In genomic region chr11:103402198-103402597, GRCm38 (mm10) we compare ENCODE assay signal across 8 mouse cellular contexts. TPM values are rescaled to one million over a fixed set of nuclear protein-coding genes. Genes with fewer than 3 reads are reported as not detected.
A peak's percentile ranks its signal among the peaks of the same experiment; 100 is the strongest.
DNase-seq lines count a peak whose midpoint lies in the region; TF ChIP-seq lines count a peak whose summit lies in the region.

No protein-coding gene starts in this region.

- H3K4me1 ChIP-seq in cortical plate, adult 2 months (ENCODE audit: control insufficient read depth, insufficient read depth, low read length) = peaks cover 3% of the 10 kb centered on the region

- TF ChIP-seq CTCF in cortical plate, adult 2 months (IDR thresholded peaks at IDR 0.05; ENCODE audit: extremely low read depth, insufficient read depth, low read length) = peak; percentile 66

- no peak overlapping the region for H3K27ac ChIP-seq in cortical plate, adult 2 months (ENCODE audit: insufficient read depth, low read length)

- TF ChIP-seq POLR2A in cortical plate, adult 2 months (IDR thresholded peaks at IDR 0.05; ENCODE audit: extremely low read depth, insufficient read depth, low read length) = no peak

- H3K4me3 ChIP-seq in cortical plate, adult 2 months (ENCODE audit: insufficient read depth, low read length) = no peak overlapping the region

- intact Hi-C loops in heart, postnatal 25 days (cut with DNase I) = loop anchor here (1.0 kb wide), 1 partner anchor 42 kb away; no protein-coding TSS in a partner anchor

- peak; percentile 90 for DNase-seq in heart, adult 11 months
- DNase-seq in heart, postnatal 25 days (ENCODE audit: low spot score) = no peak
- peak; percentile 42 for DNase-seq in urinary bladder, postnatal 25 days (ENCODE audit: low spot score)
- DNase-seq in urinary bladder, adult 2 months (ENCODE audit: low spot score) = no peak
- peak; percentile 76 to 84 for DNase-seq in kidney, postnatal 36 days
- peak; percentile 34 for DNase-seq in retina, postnatal 1 day
- peak; percentile 78 for DNase-seq in thymus, postnatal 4 days

RNA-seq across cellular contexts. Expression of gene Plekhm1, which starts 10.3 kb away (rescaled TPM):
- 10 to 100 TPM in 1 of 2 experiments, 1 to 10 TPM in 1; 10.0 to 10.7 TPM for total RNA-seq in heart, postnatal 25 days (2021)
- polyA plus RNA-seq in urinary bladder, adult 2 months (2012; rRNA removed) = 15.7 and 16.6 TPM in 2 replicates
- polyA plus RNA-seq in cortical plate, adult 2 months (2012; rRNA removed) = 16.0 and 16.5 TPM in 2 replicates

RNA-seq across cellular contexts. Expression of gene Arhgap27, which starts 38.7 kb away (rescaled TPM):
- 10 to 100 TPM; 13.9 to 17.8 TPM for total RNA-seq in heart, postnatal 25 days (2021)
- 22.3 and 23.4 TPM in 2 replicates for polyA plus RNA-seq in urinary bladder, adult 2 months (2012; rRNA removed)
- polyA plus RNA-seq in cortical plate, adult 2 months (2012; rRNA removed) = 11.8 and 13.2 TPM in 2 replicates

Comparison
In these comparisons a context has a peak if more than half of its experiments do, and no peak if none do; other contexts are left out.
1. DNase-seq: peak in heart, adult 11 months (single experiment), urinary bladder, postnatal 25 days (single experiment), kidney, postnatal 36 days (2 of 2), retina, postnatal 1 day (single experiment) and thymus, postnatal 4 days (single experiment); none in heart, postnatal 25 days (single experiment) and urinary bladder, adult 2 months (single experiment).